Mouse (Mus musculus): ENCODE results near the gene Fndc11.
"Not testable (repeated sequence)": the region's sequence is repeated elsewhere in the genome, so short reads cannot be mapped to it uniquely, and the experiment has no call there.

Fndc11 gene

GRCm38 (mm10) chr2:181219538-181220216 is at the start of gene Fndc11:
Fndc11 (plus strand) TSS chr2:181220013.
- peak; percentile 25 to 46 for DNase-seq (ENCODE audit: low spot score in 2 of 2)

DNA sequence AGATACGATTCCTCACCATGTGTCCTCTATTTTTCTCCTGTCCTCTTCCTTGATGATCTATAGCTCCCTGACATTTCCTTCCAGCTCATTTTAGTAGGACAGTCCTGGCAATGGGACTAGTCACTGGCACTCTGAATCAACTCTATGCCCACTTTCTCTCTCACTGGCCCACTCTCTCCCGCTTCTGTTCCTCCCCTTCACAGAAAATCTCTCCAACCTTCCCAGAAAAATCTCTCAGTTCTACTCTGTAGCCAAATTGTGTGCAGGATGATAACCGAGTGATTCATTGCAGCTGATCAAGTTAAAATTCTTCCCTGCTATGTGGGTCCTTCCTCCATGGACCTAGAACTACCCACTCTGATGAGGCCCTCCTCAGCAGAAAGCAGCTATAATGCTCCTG is 45.2 kb upstream of the Fndc11 start:
- peak in 1 of 2 experiments; percentile 15 for DNase-seq (ENCODE audit: low spot score in 2 of 2)

DNA sequence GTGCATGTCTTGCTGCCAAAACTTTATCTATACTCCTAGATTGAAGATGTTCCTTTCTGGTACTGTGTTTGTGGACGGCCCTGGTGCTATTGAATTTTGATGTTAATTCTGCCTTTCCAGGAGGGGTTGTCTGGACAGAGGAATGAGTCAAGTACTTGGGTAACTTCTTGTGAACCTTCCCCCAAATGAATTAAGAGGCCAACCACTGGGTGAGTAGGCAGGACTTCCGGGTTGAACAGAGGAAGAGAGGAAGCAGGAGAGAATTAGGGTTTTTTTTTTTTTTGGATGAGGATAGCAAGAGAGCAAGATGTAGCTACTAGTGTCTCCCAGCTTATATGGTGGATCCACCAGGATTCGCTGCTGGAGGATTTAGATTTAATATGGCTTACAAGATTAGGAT is 41.8 kb upstream of the Fndc11 start:
- DNase-seq (ENCODE audit: low spot score in 2 of 2) = no peak

DNA sequence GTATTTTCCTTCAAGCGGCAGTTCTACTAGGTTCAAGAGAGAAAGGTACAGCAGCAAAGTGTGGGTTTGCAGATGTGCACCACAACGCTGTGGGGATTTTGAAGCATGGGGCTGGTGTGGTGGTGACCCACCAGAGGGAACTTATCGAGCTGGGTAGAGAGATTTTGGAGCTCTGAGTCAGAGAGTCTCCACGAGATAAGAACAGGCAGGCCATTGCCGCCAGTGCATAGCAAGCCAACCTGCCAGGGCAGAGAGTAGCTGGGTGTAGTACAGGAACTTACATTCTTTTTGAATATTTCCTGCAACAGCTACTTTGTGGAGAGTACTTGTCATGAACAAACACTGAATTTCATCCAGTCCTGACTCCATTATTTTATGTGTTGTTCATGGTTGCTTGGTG is 41.3 kb upstream of the Fndc11 start:
- DNase-seq (ENCODE audit: low spot score in 2 of 2) = no peak

DNA sequence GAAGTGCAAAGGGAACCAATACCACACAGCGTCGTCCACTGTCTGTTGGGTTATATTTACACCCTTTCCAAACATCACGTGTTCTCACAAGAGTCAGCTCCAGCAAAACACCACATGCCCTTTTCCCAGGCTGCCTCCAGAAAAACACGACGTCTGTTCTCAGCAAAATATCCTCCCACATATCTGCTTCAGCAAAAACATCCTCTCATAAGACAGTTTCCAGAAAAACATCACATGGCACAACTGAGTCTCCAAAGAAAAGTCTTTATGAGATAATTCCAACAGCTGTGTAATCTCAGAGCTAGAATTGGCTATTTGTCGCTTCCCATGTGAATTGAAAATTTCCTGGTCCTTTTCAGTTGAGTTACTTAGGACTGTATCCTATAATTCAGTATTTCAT is 38.9 kb upstream of the Fndc11 start:
- DNase-seq (ENCODE audit: low spot score in 2 of 2) = no peak

DNA sequence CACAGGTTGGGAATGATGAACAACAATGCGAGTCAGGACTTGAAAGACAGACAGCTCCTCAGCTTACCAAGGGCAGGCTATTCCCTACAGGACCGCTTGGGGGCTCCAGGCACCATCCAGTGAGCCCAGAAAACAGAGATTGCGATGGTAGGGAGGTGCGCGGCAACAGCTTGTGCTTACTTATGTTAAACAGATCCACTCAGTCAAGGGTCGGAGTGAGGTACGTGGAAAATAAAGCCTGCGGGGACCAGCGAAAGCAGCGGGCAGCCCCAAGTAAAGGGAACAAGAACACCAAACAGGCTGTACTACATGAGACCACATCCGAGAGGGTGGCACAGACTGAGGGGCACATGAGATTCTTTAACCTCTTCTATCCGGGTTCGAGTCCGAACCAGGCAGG is 33.2 kb upstream of the Fndc11 start:
- DNase-seq (ENCODE audit: low spot score in 2 of 2) = peak; percentile 90 to 94

- DNase-seq (ENCODE audit: low spot score in 2 of 2) = peak; percentile 92 to 95
Measured at GRCm38 (mm10) chr2:181187121-181188000, 32.5 kb upstream of the Fndc11 start, which contains the start of gene Ppdpf. Ppdpf (plus strand) TSS chr2:181187247.

DNA sequence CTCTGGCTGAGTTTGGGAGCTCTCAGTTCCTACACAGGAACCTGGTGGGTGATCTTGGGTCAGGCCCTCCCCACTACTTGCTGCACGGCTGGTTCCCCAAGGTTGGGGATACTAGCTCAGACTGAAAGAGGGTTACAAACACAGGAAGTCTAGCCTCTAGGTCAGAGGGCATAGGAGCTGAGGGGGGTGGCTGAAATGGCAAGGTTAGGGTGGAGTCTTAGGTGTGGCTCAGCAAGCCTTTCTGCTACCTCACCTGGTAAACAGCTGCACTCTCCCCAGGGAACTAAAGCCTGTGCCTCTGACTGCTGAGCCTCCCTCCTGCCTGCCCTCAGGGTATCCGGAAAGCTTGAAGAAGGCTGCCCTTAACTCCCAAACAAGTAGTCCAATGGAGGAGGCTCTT is 31.1 kb upstream of the Fndc11 start:
- DNase-seq (ENCODE audit: low spot score in 2 of 2) = no peak

DNA sequence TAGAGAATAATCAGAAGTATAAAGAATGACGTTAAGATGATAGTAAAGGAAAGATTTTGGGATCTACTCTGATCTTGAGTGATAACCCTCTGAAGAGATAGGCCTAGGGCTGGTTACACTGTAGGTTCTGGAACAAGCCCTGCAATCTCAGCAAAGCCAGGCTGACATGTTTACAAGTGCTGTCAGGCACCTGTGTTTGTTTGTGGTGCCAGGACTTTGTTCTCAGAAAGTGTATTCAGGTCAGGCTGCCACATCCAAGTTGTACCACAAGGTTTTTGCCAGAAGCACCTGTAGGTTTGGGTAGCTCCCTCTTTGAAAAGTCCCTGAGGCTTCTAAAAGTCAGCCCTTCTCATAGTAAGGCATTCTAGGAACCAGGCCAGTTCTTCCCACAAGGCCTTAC is 30.5 kb upstream of the Fndc11 start:
- DNase-seq (ENCODE audit: low spot score in 2 of 2) = no peak

GRCm38 (mm10) chr2:181191385-181191784 is 28.4 kb upstream of the Fndc11 start:
- DNase-seq (ENCODE audit: low spot score in 2 of 2) = not testable (repeated sequence)

DNA sequence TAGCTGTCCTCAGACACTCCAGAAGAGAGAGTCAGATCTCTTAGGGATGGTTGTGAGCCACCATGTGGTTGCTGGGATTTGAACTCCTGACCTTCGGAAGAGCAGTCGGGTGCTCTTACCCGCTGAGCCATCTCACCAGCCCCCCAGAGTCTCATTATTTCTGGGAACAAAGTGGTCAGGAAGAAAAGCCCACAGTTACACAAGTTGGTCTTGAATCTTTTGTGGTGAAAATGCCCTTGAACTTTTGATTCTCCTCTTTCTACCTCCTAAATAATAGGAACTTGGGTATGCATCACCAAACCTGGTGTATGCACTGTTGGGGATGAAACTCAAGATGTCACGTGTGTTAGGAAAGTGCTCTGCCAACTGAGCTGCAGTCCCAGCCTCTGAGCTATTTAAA is 27.9 kb upstream of the Fndc11 start:
- DNase-seq (ENCODE audit: low spot score in 2 of 2) = no peak

GRCm38 (mm10) chr2:181193044-181193443 is 26.8 kb upstream of the Fndc11 start:
- no peak for DNase-seq (ENCODE audit: low spot score in 2 of 2)

DNA sequence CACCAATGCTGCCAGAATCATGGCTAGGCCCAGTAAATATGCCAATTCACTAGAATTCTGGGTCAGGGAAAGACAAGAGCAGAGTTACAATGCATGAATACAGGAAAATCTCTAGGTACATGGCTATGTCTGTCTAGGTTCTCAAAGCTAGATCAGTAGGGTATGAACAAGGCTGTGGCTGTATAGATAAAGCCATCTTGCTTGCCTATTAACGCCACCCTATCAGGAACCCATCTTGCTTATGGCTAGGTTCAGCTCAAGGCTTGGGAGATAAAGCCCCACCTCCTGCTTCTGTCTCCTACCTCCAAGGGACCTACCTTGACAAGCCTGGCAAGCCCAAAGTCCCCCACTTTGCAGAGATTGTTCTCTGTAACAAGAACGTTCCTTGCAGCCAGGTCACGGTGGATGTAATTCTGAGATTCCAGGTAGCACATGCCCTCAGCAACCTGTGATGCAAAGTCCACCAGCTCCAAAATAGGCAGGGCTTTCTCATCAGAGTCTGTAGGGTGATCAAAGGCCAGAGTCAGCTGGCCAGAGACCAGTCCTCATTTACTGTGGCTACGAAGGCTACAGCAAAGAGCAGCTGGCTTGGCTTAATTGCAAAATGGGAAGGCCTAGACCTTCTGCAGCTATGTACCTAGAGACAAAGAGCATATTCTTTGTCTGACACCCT is 23.0 kb upstream of the Fndc11 start:
- no peak for DNase-seq (ENCODE audit: low spot score in 2 of 2)

- DNase-seq (ENCODE audit: low spot score in 2 of 2) = no peak
Measured at GRCm38 (mm10) chr2:181201606-181202005, 18.2 kb upstream of the Fndc11 start.

- DNase-seq (ENCODE audit: low spot score in 2 of 2) = no peak
Measured at GRCm38 (mm10) chr2:181202422-181202821, 17.4 kb upstream of the Fndc11 start, which contains the start of gene Ptk6. Ptk6 (minus strand) TSS chr2:181202789.

- DNase-seq (ENCODE audit: low spot score in 2 of 2) = no peak
Measured at GRCm38 (mm10) chr2:181202886-181203285, 16.9 kb upstream of the Fndc11 start.

- DNase-seq (ENCODE audit: low spot score in 2 of 2) = no peak
Measured at GRCm38 (mm10) chr2:181205678-181206077, 14.1 kb upstream of the Fndc11 start.

GRCm38 (mm10) chr2:181206118-181206517 is 13.7 kb upstream of the Fndc11 start:
- no peak for DNase-seq (ENCODE audit: low spot score in 2 of 2)

DNA sequence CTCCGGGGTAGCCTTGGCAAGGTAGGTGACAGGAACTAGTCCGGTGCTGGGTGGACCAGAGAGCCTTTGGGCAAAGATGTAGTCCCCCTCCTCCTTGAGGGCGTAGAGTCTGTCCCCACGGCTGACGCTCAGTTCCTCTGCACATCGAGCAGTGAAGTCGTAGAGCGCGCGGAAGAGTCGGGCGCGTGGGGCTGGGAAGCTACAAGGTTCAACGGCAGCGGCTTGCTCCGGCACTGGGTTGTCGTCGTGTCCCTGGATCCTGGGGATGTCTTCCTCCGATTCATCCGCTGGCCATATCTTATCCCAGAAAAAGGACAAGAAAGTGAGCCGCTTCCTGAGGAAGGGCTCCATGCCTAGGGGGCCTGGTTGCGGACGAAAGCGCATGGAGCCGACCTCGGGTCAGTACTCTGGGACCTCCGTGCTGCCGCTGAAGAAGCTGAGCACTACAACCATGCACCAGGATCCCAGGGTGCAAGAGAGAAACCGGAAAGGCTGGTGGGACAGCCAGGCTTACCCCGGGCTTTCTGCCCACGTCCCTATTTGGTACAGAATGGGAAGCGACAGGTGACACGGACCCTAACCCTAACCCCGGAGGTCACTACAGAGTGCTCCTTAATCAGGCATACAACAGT is 7.3 kb upstream of the Fndc11 start:
- DNase-seq (ENCODE audit: low spot score in 2 of 2) = no peak

DNA sequence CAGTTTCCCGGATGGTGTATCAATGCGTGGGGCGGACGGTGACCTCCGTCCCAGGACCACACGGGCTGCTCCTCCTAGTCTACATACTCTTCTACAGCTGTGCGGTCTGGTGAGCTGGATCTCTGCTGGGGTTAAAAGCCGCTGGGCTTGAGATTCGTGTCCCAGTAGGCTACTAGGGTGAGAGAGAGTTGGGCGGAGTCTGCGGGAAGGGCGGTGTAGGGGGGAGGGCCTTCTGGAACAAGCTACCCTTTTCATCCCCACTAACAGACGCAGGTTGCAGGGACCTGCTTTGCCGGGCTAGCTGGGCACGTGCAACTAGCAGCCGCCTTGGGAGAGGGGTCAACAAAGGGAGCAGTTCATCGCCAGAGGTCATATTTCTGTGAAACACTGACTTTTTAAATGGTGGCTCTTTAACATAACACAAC is 6.8 kb upstream of the Fndc11 start, which contains the start of gene Srms:
Gene Srms, minus strand, starts transcription at position 165 of the 425 bp plus-strand sequence.
- no peak for DNase-seq (ENCODE audit: low spot score in 2 of 2)

GRCm38 (mm10) chr2:181216037-181216436 is 3.8 kb upstream of the Fndc11 start:
- no peak for DNase-seq (ENCODE audit: low spot score in 2 of 2)
